Mouse (Mus musculus): ENCODE results near the gene Morc2b. TPM values are rescaled to one million over a fixed set of nuclear protein-coding genes. Genes with fewer than 3 reads are reported as not detected.
"Not testable (repeated sequence)": the region's sequence is repeated elsewhere in the genome, so short reads cannot be mapped to it uniquely, and the experiment has no call there.

The Morc2b gene
- polyA plus RNA-seq (2015; fragmentation: Nextera tagmentation; extraction: Ambion mirVana), result 0.08 and 0.12 TPM in 2 replicates

GRCm38 (mm10) chr17:33139261-33139820, at the start of gene Morc2b:
Gene Morc2b, minus strand, starts transcription at chr17:33139683.
- no peak within 1 kb of the TSS for H3K4me2 ChIP-seq (ENCODE audit: low read depth, low read length)
- no peak within 1 kb of the TSS for H3K27ac ChIP-seq (ENCODE audit: low read length)
- no peaks in the 10 kb centered on the region for H3K4me1 ChIP-seq (ENCODE audit: control insufficient read depth, insufficient read depth, low read length)
- no peak within 1 kb of the TSS for H3K9ac ChIP-seq (ENCODE audit: low read length)
- H3K27me3 ChIP-seq (ENCODE audit: control insufficient read depth, insufficient read depth, low read length), result no peaks in the 10 kb centered on the region
- H3K4me3 ChIP-seq (ENCODE audit: low read length), result no peak within 1 kb of the TSS
- 65% methylated on average over 18 of the region's 18 CpGs for WGBS
- no peaks in the 10 kb centered on the region for H3K36me3 ChIP-seq (ENCODE audit: control insufficient read depth, insufficient read depth)
- no peak for ATAC-seq (replicated peaks; ENCODE audit: extremely low read depth, insufficient read depth, low FRiP score)
- no peaks in the 10 kb centered on the region for H3K9me3 ChIP-seq (replicated peaks; ENCODE audit: control insufficient read depth, low read length)

DNA sequence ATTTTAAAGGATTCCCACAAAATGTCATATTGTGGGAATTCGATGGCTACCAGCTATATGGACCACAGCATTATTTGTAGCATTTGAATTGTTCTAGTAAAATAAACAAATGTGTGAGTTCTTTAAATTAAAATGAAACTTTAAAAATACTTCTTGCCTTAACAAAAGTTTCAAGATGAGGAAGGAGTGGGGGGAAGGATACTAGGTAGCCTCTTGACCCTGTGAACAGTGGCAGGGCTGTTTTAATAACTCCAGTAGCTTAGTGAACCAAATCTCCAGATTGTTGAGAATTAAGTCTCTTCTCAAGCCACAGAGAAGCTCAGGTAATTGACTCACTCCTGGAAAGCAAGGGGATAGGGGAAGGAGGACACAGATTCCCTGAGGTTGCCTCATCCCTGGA, 28.7 kb upstream of the Morc2b start, which contains the start of gene Olfr55:
Gene Olfr55, plus strand, starts transcription at position 301 of the 400 bp plus-strand sequence.
- not testable (repeated sequence) for H3K9me3 ChIP-seq (replicated peaks; ENCODE audit: control insufficient read depth, low read length); H3K4me1 ChIP-seq (ENCODE audit: control insufficient read depth, insufficient read depth, low read length); H3K4me2 ChIP-seq (ENCODE audit: low read depth, low read length); H3K9ac ChIP-seq (ENCODE audit: low read length); H3K27ac ChIP-seq (ENCODE audit: low read length); H3K36me3 ChIP-seq (ENCODE audit: control insufficient read depth, insufficient read depth); H3K27me3 ChIP-seq (ENCODE audit: control insufficient read depth, insufficient read depth, low read length); H3K4me3 ChIP-seq (ENCODE audit: low read length); ATAC-seq (replicated peaks; ENCODE audit: extremely low read depth, insufficient read depth, low FRiP score)
- WGBS, result 66% methylated on average over 1 of the region's 1 CpGs

- no peak overlapping the region for H3K4me2 ChIP-seq (ENCODE audit: low read depth, low read length)
- ATAC-seq (replicated peaks; ENCODE audit: extremely low read depth, insufficient read depth, low FRiP score), result no peak
- no peak overlapping the region for H3K27ac ChIP-seq (ENCODE audit: low read length)
- no peaks in the 10 kb centered on the region for H3K36me3 ChIP-seq (ENCODE audit: control insufficient read depth, insufficient read depth)
- H3K4me1 ChIP-seq (ENCODE audit: control insufficient read depth, insufficient read depth, low read length), result no peaks in the 10 kb centered on the region
- 62% methylated on average over 2 of the region's 2 CpGs for WGBS
- H3K9me3 ChIP-seq (replicated peaks; ENCODE audit: control insufficient read depth, low read length), result no peaks in the 10 kb centered on the region
- H3K27me3 ChIP-seq (ENCODE audit: control insufficient read depth, insufficient read depth, low read length), result no peaks in the 10 kb centered on the region
- H3K9ac ChIP-seq (ENCODE audit: low read length), result no peak overlapping the region
- no peak overlapping the region for H3K4me3 ChIP-seq (ENCODE audit: low read length)
Observed at GRCm38 (mm10) chr17:33126257-33126656, 13.2 kb downstream of the Morc2b start.

- Histone ChIP-seq H3K27me3 (ENCODE audit: control insufficient read depth, insufficient read depth, low read length) (no peaks in the 10 kb centered on the region), H3K4me3 (ENCODE audit: low read length) (no peak overlapping the region), H3K9ac (ENCODE audit: low read length) (no peak overlapping the region), H3K4me2 (ENCODE audit: low read depth, low read length) (no peak overlapping the region), H3K36me3 (ENCODE audit: control insufficient read depth, insufficient read depth) (no peaks in the 10 kb centered on the region), H3K27ac (ENCODE audit: low read length) (no peak overlapping the region), H3K9me3 (replicated peaks; ENCODE audit: control insufficient read depth, low read length) (no peaks in the 10 kb centered on the region), H3K4me1 (ENCODE audit: control insufficient read depth, insufficient read depth, low read length) (no peaks in the 10 kb centered on the region)
- no peak for ATAC-seq (replicated peaks; ENCODE audit: extremely low read depth, insufficient read depth, low FRiP score)
Observed at GRCm38 (mm10) chr17:33124546-33124945, 14.9 kb downstream of the Morc2b start.

- ATAC-seq (replicated peaks; ENCODE audit: extremely low read depth, insufficient read depth, low FRiP score), result no peak
- Histone ChIP-seq H3K4me2 (ENCODE audit: low read depth, low read length) (no peak overlapping the region), H3K4me1 (ENCODE audit: control insufficient read depth, insufficient read depth, low read length) (peaks cover 7% of the 10 kb centered on the region), H3K36me3 (ENCODE audit: control insufficient read depth, insufficient read depth) (no peaks in the 10 kb centered on the region), H3K4me3 (ENCODE audit: low read length) (no peak overlapping the region), H3K27me3 (ENCODE audit: control insufficient read depth, insufficient read depth, low read length) (no peaks in the 10 kb centered on the region), H3K9me3 (replicated peaks; ENCODE audit: control insufficient read depth, low read length) (no peaks in the 10 kb centered on the region), H3K9ac (ENCODE audit: low read length) (no peak overlapping the region), H3K27ac (ENCODE audit: low read length) (no peak overlapping the region)
- WGBS, result 87% methylated on average over 2 of the region's 2 CpGs
Observed at GRCm38 (mm10) chr17:33097396-33097795, 42.1 kb downstream of the Morc2b start.

DNA sequence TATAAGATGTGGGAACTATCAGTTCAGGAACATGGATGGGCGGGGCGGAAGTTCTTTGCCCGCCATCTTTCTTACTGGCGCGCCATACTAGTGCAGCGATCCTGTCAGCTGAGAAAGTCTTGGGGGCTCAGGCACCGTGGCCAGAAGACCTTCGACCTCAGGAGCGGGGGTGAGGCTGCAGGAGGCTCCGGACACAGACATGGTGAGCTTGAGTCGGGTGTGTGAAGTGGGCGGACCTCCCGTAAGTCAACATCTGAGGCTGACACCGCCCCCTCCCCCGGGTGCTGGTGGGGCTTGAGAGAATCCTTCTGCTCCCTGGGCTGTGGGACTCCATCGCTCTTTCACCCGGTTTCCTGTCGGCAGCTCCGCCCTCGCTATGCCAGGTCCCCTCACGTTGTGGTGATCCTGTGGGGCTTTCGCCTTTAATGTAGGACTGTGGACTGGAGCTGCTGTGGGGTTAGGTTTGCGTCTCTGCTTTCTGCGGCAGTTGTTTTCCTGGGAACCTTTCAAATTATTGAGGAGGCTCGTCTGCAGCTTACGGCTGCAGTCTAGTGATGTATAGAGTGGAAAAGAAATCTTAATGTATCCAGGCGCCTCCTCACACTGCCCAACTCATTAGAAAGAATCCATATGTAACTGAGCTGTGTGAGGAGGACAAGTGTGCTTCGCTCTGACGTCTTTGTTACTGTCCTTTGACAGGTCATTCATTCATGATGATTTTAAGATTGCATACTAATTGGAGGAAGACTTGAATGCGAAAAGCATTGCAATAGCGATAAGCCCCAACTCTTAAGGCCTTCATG, 46.9 kb downstream of the Morc2b start:
- peak; percentile 66 for ATAC-seq (replicated peaks; ENCODE audit: extremely low read depth, insufficient read depth, low FRiP score)
- H3K4me2 ChIP-seq (ENCODE audit: low read depth, low read length), result peak overlapping the region; percentile 80
- WGBS, result 3% methylated on average over 31 of the region's 31 CpGs

DNA sequence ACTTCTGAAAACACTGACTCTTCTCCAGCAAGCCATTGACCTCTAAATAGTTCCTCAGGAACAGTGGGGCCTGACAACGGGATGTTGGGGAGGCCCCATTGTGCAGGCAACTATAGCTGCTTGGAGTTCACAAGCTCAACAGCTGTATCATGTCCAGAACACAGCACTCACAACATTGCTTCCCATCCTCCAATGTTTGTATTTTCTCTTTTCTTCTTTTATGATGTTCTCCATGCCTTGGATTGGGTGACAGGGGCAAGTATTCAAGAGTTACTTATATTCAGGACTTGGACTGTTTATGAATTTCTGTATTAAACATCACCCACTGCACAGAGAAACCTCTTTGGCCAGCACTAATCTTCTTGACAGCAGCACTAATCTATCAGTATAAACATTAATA, 47.9 kb downstream of the Morc2b start:
- Histone ChIP-seq H3K27ac (ENCODE audit: low read length) (no peak overlapping the region), H3K9me3 (replicated peaks; ENCODE audit: control insufficient read depth, low read length) (no peaks in the 10 kb centered on the region), H3K4me2 (ENCODE audit: low read depth, low read length) (no peak overlapping the region), H3K36me3 (ENCODE audit: control insufficient read depth, insufficient read depth) (no peaks in the 10 kb centered on the region), H3K9ac (ENCODE audit: low read length) (no peak overlapping the region), H3K4me3 (ENCODE audit: low read length) (no peak overlapping the region), H3K27me3 (ENCODE audit: control insufficient read depth, insufficient read depth, low read length) (no peaks in the 10 kb centered on the region), H3K4me1 (ENCODE audit: control insufficient read depth, insufficient read depth, low read length) (peaks cover 9% of the 10 kb centered on the region)
- WGBS, result 87% methylated on average over 1 of the region's 1 CpGs
- ATAC-seq (replicated peaks; ENCODE audit: extremely low read depth, insufficient read depth, low FRiP score), result no peak

More for the DNA sequence above, 46.9 kb downstream of the Morc2b start:
- H3K9ac ChIP-seq (ENCODE audit: low read length), result peak overlapping the region; percentile 78
- H3K27ac ChIP-seq (ENCODE audit: low read length), result peak overlapping the region; percentile 88
- peak overlapping the region; percentile 76 for H3K4me3 ChIP-seq (ENCODE audit: low read length)
- no peaks in the 10 kb centered on the region for H3K36me3 ChIP-seq (ENCODE audit: control insufficient read depth, insufficient read depth)
- no peaks in the 10 kb centered on the region for H3K9me3 ChIP-seq (replicated peaks; ENCODE audit: control insufficient read depth, low read length)
- no peaks in the 10 kb centered on the region for H3K27me3 ChIP-seq (ENCODE audit: control insufficient read depth, insufficient read depth, low read length)
- H3K4me1 ChIP-seq (ENCODE audit: control insufficient read depth, insufficient read depth, low read length), result peaks cover 9% of the 10 kb centered on the region

- WGBS, result 5% methylated on average over 34 of the region's 34 CpGs
- no peaks in the 10 kb centered on the region; the same call in 1 of the 2 replicates for H3K27me3 ChIP-seq (ENCODE audit: control insufficient read depth, insufficient read depth, low read length)
- peak within 1 kb of the TSS; percentile 85 for H3K9ac ChIP-seq (ENCODE audit: low read length)
- H3K4me3 ChIP-seq (ENCODE audit: low read length), result peak within 1 kb of the TSS; percentile 77
- H3K4me2 ChIP-seq (ENCODE audit: low read depth, low read length), result peak within 1 kb of the TSS; percentile 74
- H3K36me3 ChIP-seq (ENCODE audit: control insufficient read depth, insufficient read depth), result no peaks in the 10 kb centered on the region
- peak within 1 kb of the TSS; percentile 80 for H3K27ac ChIP-seq (ENCODE audit: low read length)
- peak; percentile 85 for ATAC-seq (replicated peaks; ENCODE audit: extremely low read depth, insufficient read depth, low FRiP score)
- no peaks in the 10 kb centered on the region for H3K9me3 ChIP-seq (replicated peaks; ENCODE audit: control insufficient read depth, low read length)
- H3K4me1 ChIP-seq (ENCODE audit: control insufficient read depth, insufficient read depth, low read length), result peaks cover 9% of the 10 kb centered on the region
Observed at GRCm38 (mm10) chr17:33089220-33089949, 50.1 kb downstream of the Morc2b start, which contains the start of gene Zfp563. Gene Zfp563, plus strand, starts transcription at chr17:33089310.

DNA sequence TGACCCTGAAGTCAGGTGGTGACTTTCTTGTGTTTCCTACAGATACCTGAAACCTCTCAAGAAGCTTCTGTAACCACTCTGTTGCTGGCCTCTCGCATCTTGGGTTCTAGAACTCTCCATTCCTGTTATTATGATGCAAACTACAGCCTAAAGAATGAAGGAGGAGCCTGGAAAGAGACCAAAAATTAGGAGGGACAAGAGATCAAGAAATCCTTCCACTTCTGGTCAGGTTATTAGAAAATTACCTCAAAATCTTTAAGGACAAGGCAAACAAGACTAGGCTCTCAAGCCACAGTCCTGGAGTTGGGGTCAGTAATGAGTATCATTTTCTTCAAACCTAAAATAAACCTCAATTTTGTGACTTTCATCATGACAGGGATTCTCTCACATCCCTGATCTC, 71.5 kb downstream of the Morc2b start, which contains the start of gene 4921501E09Rik:
Gene 4921501E09Rik, minus strand, starts transcription at position 101 of the 400 bp plus-strand sequence.
- H3K9ac ChIP-seq (ENCODE audit: low read length), result no peak within 1 kb of the TSS
- H3K36me3 ChIP-seq (ENCODE audit: control insufficient read depth, insufficient read depth), result no peaks in the 10 kb centered on the region
- H3K4me1 ChIP-seq (ENCODE audit: control insufficient read depth, insufficient read depth, low read length), result no peaks in the 10 kb centered on the region
- H3K27me3 ChIP-seq (ENCODE audit: control insufficient read depth, insufficient read depth, low read length), result no peaks in the 10 kb centered on the region
- ATAC-seq (replicated peaks; ENCODE audit: extremely low read depth, insufficient read depth, low FRiP score), result no peak
- WGBS, result 43% methylated on average over 1 of the region's 1 CpGs
- 0 out of 2 replicates have a peak, but pooled peaks cover 2% of the 10 kb centered on the region for H3K9me3 ChIP-seq (replicated peaks; ENCODE audit: control insufficient read depth, low read length)
- no peak within 1 kb of the TSS for H3K4me3 ChIP-seq (ENCODE audit: low read length)
- no peak within 1 kb of the TSS for H3K27ac ChIP-seq (ENCODE audit: low read length)
- no peak within 1 kb of the TSS for H3K4me2 ChIP-seq (ENCODE audit: low read depth, low read length)
